Mouse (Mus musculus) kidney, embryonic 16.5 days (tissue): Measurements from ENCODE around the gene Htr1f. TPM values are rescaled to one million over a fixed set of nuclear protein-coding genes. Genes with fewer than 3 reads are reported as not detected.
A peak's percentile ranks its signal among the peaks of the same experiment; 100 is the strongest.

Experiments used
- ATAC-seq: fragments of 200-750 bp; cut with Nextera tagmentation; 2 replicates; pipeline ENCODE4 v1.8.0; 2017; ENCODE audit warnings: moderate TSS enrichment; ENCODE audit not compliant: low FRiP score, low TSS enrichment
- H3K27ac ChIP-seq: fragments of 300-500 bp; sonication (generic); 2 replicates; pipeline ENCODE4 v1.5.1; 2014; ENCODE audit warnings: low read length
- H3K27me3 ChIP-seq: fragments of 300-500 bp; sonication (generic); 2 replicates; pipeline ENCODE4 v1.6.1; 2014; ENCODE audit warnings: low read length, control low read depth, mixed read lengths; ENCODE audit not compliant: insufficient read depth
- H3K36me3 ChIP-seq: fragments of 300-500 bp; sonication (generic); 2 replicates; pipeline ENCODE4 v1.6.1; 2014; ENCODE audit warnings: low read length, control low read depth, mixed read lengths; ENCODE audit not compliant: insufficient read depth
- H3K4me1 ChIP-seq: fragments of 300-500 bp; sonication (generic); 2 replicates; pipeline ENCODE4 v1.6.1; 2014; ENCODE audit warnings: low read length, control low read depth, mixed read lengths; ENCODE audit not compliant: insufficient read depth
- H3K4me2 ChIP-seq: fragments of 300-500 bp; sonication (generic); replicated peaks from 2 replicates; pipeline ENCODE4 v1.6.1; 2014; ENCODE audit warnings: low read depth, low read length
- H3K4me3 ChIP-seq: fragments of 300-500 bp; sonication (generic); 2 replicates; pipeline ENCODE4 v1.5.1; 2014; ENCODE audit warnings: mild to moderate bottlenecking, low read length
- H3K9ac ChIP-seq: fragments of 300-500 bp; sonication (generic); replicated peaks from 2 replicates; pipeline ENCODE4 v1.6.1; 2014; ENCODE audit warnings: low read length
- H3K9me3 ChIP-seq: fragments of 300-500 bp; sonication (generic); 2 replicates; pipeline ENCODE4 v1.6.1; 2016; ENCODE audit warnings: low read length, control low read depth
- WGBS: fragments of 180-500 bp; shearing (Covaris S2); extraction: QIAGEN DNeasy Blood & Tissue Kit; methylation state at CpG from one replicate; pipeline ENCODE4 v1.1.7; 2014; 5-methylcytosine and 5-hydroxymethylcytosine counted together
- polyA plus RNA-seq: library from polyadenylated mRNA; unstranded; fragments of >200 nt; fragmentation: Nextera tagmentation; extraction: Ambion mirVana; gene quantifications from 2 replicates; pipeline ENCODE4 v1.2.1, GENCODE M21; 2015

Htr1f gene
- polyA plus RNA-seq, 1 experiment from 2014 or later, result not detected

DNA sequence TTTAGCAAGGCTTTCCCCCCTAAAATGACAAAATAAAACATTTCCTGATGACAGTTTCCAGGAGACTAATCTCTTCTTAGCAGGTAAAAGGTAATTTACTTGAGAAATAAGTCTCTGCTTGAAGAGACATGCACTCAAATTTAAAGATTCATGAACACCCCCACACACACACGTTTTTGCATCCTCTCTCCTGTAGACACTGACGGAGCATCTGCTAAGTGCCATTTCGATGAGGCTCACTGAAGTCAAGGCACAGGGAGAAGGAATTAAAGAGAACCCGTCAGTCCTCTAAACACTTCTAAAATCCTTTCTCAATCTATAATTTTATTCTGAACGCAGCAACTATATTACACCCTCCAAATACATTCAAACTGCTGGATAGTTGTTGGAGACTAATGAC is 131.0 kb downstream of the Htr1f start:
- ATAC-seq, result no peak
- Histone ChIP-seq H3K9ac (no peak overlapping the region), H3K27me3 (no peaks in the 10 kb centered on the region), H3K4me1 (no peaks in the 10 kb centered on the region), H3K36me3 (no peaks in the 10 kb centered on the region), H3K9me3 (no peaks in the 10 kb centered on the region), H3K4me3 (no peak overlapping the region), H3K4me2 (no peak overlapping the region), H3K27ac (no peak overlapping the region)
- 79% methylated on average over 5 of the region's 5 CpGs for WGBS

DNA sequence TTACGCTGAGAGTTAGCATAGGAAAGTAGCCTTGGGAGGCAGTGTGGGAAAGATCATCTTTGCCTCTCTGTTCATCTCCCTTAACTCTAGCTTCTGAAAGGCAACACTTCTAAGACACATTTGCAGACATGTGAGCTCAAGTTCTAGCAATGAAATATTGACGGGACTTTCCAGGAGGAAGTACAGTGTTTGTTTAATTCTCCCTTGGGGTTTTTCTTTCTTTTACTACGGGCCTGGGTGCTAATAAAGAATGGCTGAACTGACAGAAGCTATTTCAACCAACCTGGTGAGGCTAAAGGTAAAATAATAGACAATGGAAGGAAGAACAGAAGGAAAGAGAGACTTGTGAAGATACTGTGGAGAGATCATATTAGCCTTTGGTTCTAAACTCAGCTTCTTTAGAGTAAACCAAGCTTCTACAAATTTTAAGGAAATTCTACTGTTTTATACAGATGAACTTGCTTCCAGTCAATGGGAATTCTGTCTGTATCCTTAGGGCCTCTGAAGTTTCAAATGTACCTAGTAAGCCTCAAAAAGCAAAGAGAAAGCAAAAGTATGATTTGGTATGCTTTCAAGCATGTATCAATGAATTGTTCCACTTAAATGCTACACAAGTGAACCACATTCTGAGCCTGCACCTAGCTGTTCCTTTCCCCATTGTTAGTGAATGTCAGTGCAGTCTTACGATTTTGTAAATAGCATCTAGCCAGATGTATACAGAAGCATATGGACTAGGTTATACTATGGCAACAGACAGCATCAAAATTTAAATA is 131.9 kb downstream of the Htr1f start:
- Histone ChIP-seq H3K27me3 (no peaks in the 10 kb centered on the region), H3K4me2 (no peak overlapping the region), H3K27ac (no peak overlapping the region), H3K9me3 (no peaks in the 10 kb centered on the region), H3K4me1 (no peaks in the 10 kb centered on the region), H3K9ac (no peak overlapping the region), H3K36me3 (no peaks in the 10 kb centered on the region), H3K4me3 (no peak overlapping the region)
- 46% methylated on average over 4 of the region's 4 CpGs for WGBS
- ATAC-seq, result no peak

DNA sequence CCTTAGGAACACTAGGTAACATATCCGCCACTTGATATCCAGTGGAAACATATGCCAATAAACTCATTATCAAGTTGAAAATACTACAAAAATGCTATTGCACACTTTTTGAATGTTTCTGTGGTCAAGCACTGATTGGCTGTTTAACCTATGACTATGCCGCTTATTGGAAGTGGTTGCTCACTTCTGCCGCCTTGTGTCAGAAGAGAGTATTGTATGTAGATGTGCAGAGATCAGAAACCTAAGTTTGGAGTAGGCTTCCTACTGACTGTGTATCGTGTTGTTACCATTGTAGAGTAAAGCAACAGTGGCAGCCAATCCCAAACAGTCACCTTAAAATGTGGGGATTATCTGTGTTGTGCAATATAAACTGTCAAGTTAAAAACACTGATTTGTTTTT is 144.0 kb downstream of the Htr1f start:
- Histone ChIP-seq H3K27me3 (no peaks in the 10 kb centered on the region), H3K9me3 (no peaks in the 10 kb centered on the region), H3K4me1 (no peaks in the 10 kb centered on the region), H3K4me2 (no peak overlapping the region), H3K4me3 (no peak overlapping the region), H3K9ac (no peak overlapping the region), H3K27ac (no peak overlapping the region), H3K36me3 (no peaks in the 10 kb centered on the region)
- no peak for ATAC-seq
- WGBS, result 93% methylated on average over 4 of the region's 4 CpGs

DNA sequence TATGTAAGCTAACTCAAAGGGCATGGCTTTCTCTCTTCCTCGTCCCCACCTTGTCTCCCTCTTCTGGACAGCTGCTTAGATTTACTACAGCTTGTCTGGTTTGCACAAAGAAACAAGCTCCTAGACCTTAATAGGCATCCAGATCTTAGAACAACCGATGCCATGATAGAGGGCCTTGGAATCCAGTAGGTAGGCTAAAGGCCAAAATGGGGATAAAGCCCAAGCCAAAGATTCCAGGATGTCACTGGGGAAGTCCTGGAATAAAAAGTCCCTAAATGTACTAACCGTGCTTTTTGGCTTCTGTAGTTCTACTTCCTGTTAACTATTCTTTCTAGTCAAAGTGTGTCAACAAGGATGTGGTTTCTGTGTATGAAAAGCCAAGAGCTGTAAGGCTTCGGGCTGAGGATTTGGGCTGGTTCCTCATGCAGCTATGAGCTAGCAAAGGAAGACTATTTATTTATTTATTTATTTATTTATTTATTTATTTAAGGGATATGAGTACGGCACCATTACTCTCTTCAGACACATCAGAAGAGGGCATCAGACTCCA is 163.9 kb downstream of the Htr1f start:
- no peaks in the 10 kb centered on the region for H3K4me1 ChIP-seq
- ATAC-seq, result no peak
- no peaks in the 10 kb centered on the region for H3K36me3 ChIP-seq
- H3K4me2 ChIP-seq, result no peak overlapping the region
- no peak overlapping the region for H3K4me3 ChIP-seq
- no peaks in the 10 kb centered on the region for H3K27me3 ChIP-seq
- no peaks in the 10 kb centered on the region for H3K9me3 ChIP-seq
- WGBS, result 78% methylated on average over 5 of the region's 5 CpGs
- H3K9ac ChIP-seq, result no peak overlapping the region
- no peak overlapping the region for H3K27ac ChIP-seq

GRCm38 (mm10) chr16:64934793-64935192 is 170.9 kb downstream of the Htr1f start:
- Histone ChIP-seq H3K36me3 (no peaks in the 10 kb centered on the region), H3K4me1 (no peaks in the 10 kb centered on the region), H3K4me2 (no peak overlapping the region), H3K9ac (no peak overlapping the region), H3K27ac (no peak overlapping the region), H3K9me3 (no peaks in the 10 kb centered on the region), H3K27me3 (no peaks in the 10 kb centered on the region), H3K4me3 (no peak overlapping the region)
- 100% methylated on average over 1 of the region's 1 CpGs for WGBS
- ATAC-seq, result no peak

GRCm38 (mm10) chr16:64934011-64934410 is 171.6 kb downstream of the Htr1f start:
- no peaks in the 10 kb centered on the region for H3K27me3 ChIP-seq
- ATAC-seq, result no peak
- H3K4me1 ChIP-seq, result no peaks in the 10 kb centered on the region
- no peaks in the 10 kb centered on the region for H3K9me3 ChIP-seq
- WGBS, result 47% methylated on average over 1 of the region's 1 CpGs
- no peak overlapping the region for H3K4me2 ChIP-seq
- H3K4me3 ChIP-seq, result no peak overlapping the region
- H3K27ac ChIP-seq, result no peak overlapping the region
- H3K9ac ChIP-seq, result no peak overlapping the region
- H3K36me3 ChIP-seq, result no peaks in the 10 kb centered on the region

DNA sequence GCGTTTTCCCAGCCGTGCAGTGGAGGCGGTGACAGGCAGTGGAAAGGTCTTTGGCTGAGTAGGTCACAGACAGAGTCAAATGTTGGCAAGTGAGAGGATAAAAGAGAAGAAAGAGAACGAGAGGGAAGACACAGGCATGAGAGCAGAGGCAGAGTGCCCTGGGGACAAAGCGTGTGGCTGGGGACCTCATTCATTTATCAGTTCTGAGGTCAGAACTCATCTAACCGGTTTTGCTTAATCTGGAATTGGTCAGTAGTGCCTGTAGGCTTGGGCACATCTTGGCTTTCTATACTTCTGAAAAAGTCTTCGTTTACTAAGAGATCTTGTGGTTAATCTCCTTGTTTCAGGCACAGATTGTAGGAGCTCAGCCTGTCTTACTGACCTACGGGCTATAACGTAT is 182.2 kb downstream of the Htr1f start:
- H3K9ac ChIP-seq, result no peak overlapping the region
- H3K4me3 ChIP-seq, result no peak overlapping the region
- H3K9me3 ChIP-seq, result no peaks in the 10 kb centered on the region
- H3K27me3 ChIP-seq, result no peaks in the 10 kb centered on the region
- H3K4me1 ChIP-seq, result no peaks in the 10 kb centered on the region
- H3K27ac ChIP-seq, result no peak overlapping the region
- no peaks in the 10 kb centered on the region for H3K36me3 ChIP-seq
- H3K4me2 ChIP-seq, result no peak overlapping the region
- WGBS, result 31% methylated on average over 9 of the region's 9 CpGs
- no peak for ATAC-seq

DNA sequence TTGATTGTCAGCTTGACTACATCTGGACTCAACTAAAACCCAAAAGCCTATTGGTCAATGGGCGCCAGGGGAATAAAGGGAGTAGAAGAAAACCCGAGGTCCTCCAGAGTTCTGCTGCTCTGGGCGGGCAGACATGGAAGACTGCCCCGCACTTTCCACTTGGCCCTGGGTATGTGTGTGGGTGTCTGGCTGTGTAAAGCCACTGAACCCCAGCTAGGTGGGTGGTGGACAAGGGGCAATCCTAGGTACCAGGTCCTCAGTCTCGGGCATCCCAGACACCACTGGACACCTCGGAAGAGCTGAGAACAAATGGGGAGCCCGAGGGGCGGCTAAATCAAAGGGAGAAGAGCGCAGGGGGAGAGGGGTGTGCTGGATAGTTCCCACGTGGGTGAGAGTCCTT is 196.9 kb downstream of the Htr1f start:
- no peaks in the 10 kb centered on the region for H3K4me1 ChIP-seq
- no peak overlapping the region for H3K9ac ChIP-seq
- H3K36me3 ChIP-seq, result no peaks in the 10 kb centered on the region
- H3K27me3 ChIP-seq, result no peaks in the 10 kb centered on the region
- H3K4me2 ChIP-seq, result no peak overlapping the region
- 53% methylated on average over 10 of the region's 10 CpGs for WGBS
- peak; percentile 71; the same call in 1 of the 2 replicates for ATAC-seq
- no peaks in the 10 kb centered on the region for H3K9me3 ChIP-seq
- no peak overlapping the region for H3K27ac ChIP-seq
- no peak overlapping the region for H3K4me3 ChIP-seq

- Histone ChIP-seq H3K9me3 (no peaks in the 10 kb centered on the region), H3K4me2 (no peak overlapping the region), H3K27ac (no peak overlapping the region), H3K27me3 (no peaks in the 10 kb centered on the region), H3K36me3 (no peaks in the 10 kb centered on the region), H3K4me1 (no peaks in the 10 kb centered on the region), H3K4me3 (no peak overlapping the region), H3K9ac (no peak overlapping the region)
- no peak for ATAC-seq
- WGBS, result 28% methylated on average over 3 of the region's 3 CpGs
Observed at GRCm38 (mm10) chr16:64907112-64907511, 198.5 kb downstream of the Htr1f start.

DNA sequence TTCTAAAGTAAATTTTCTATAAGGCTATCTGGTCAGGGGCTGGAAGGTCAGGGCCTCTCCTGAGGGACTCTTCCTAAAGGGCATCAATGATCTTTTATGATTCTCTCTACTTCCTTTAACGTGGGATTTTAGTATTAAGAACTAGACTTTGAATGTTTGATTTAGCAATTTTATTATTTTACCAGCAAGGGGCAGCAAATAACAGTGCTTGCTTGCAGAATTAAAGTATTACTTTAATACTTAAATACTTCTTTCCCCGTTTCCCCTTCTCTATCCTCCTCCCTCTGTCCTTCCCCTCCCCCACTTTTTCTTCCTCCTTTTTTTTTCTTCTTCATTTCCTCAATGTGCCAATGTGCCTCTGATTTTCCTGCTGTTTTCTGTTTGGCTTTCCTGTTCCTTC is 202.3 kb downstream of the Htr1f start:
- Histone ChIP-seq H3K4me3 (no peak overlapping the region), H3K4me1 (no peaks in the 10 kb centered on the region), H3K9ac (no peak overlapping the region), H3K27ac (no peak overlapping the region), H3K27me3 (no peaks in the 10 kb centered on the region), H3K9me3 (no peaks in the 10 kb centered on the region), H3K4me2 (no peak overlapping the region), H3K36me3 (no peaks in the 10 kb centered on the region)
- 20% methylated on average over 2 of the region's 2 CpGs for WGBS
- ATAC-seq, result no peak
